Mouse (Mus musculus): ENCODE data around the gene Olfr480. TPM values are rescaled to one million over a fixed set of nuclear protein-coding genes. Genes with fewer than 3 reads are reported as not detected.

Olfr480 gene
- polyA plus RNA-seq, 2 experiments: not detected

DNA sequence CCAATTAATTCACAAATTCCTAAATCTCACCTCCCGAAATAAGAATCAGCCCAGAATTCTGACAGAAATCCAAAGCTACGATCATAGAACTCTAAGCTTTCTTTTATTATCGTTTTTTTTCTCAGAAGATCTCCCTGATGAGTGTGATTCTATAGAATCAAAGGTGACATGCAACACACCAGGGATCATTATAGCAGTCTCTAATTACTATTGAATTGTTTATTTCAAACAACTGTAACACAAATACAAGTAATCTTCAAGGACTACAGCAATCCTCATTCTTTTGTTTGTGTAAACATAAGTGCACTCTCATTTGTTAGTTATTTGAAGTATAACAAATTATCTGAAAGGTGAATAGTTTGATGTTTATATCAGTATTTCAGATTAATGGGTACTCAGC is 33.3 kb downstream of the Olfr480 start, which contains the start of gene Olfr478:
TSS of gene Olfr478 (minus strand) at position 101 of the 400 bp plus-strand sequence.
- Histone ChIP-seq H3K4me3 (ENCODE audit: insufficient read depth in 1 of 2, low read depth in 2 of 2, low read length in 2 of 2) (no peak within 1 kb of the TSS), H3K4me2 (ENCODE audit: low read depth) (no peak within 1 kb of the TSS), H3K27me3 (ENCODE audit: control insufficient read depth, insufficient read depth, low read length) (no peaks in the 10 kb centered on the region), H3K27ac (no peak within 1 kb of the TSS), H3K9me3 (ENCODE audit: control insufficient read depth, low read length) (no peaks in the 10 kb centered on the region), H3K4me1 (replicated peaks; ENCODE audit: control insufficient read depth in 2 of 2, insufficient read depth in 2 of 2, low read length in 1 of 2) (no peaks in the 10 kb centered on the region), H3K36me3 (replicated peaks; ENCODE audit: control insufficient read depth, insufficient read depth, low read depth) (no peaks in the 10 kb centered on the region), H3K9ac (replicated peaks) (no peak within 1 kb of the TSS)
- 52% methylated on average over 3 of the region's 3 CpGs for WGBS (ENCODE audit: insufficient replicate concordance)
- TF ChIP-seq CTCF (IDR thresholded peaks at IDR 0.05; ENCODE audit: low read depth): no peak
- TF ChIP-seq EP300 (IDR thresholded peaks at IDR 0.05; ENCODE audit: low read depth): no peak
- no peak for ATAC-seq (ENCODE audit: insufficient read depth)
- no peak for DNase-seq (ENCODE audit: low read depth in 3 of 3, low spot score in 3 of 3)

Other genes starting within 250 kb of the Olfr480 start
- not detected in 2 replicates for gene Olfr469, start 241.8 kb downstream of the Olfr480 start, polyA plus RNA-seq (2012; rRNA removed)
- not detected in 2 replicates for gene Olfr469, start 241.8 kb downstream of the Olfr480 start, polyA plus RNA-seq (2014; fragmentation: Nextera tagmentation; extraction: Ambion mirVana)
- not detected in 2 replicates for gene Olfr470, start 219.9 kb downstream of the Olfr480 start, polyA plus RNA-seq (2012; rRNA removed)
- not detected in 2 replicates for gene Olfr470, start 219.9 kb downstream of the Olfr480 start, polyA plus RNA-seq (2014; fragmentation: Nextera tagmentation; extraction: Ambion mirVana)
- not detected in 2 replicates for gene Olfr472, start 169.4 kb downstream of the Olfr480 start, polyA plus RNA-seq (2012; rRNA removed)
- gene Olfr472, start 169.4 kb downstream of the Olfr480 start, polyA plus RNA-seq (2014; fragmentation: Nextera tagmentation; extraction: Ambion mirVana): not detected in 2 replicates
- gene Olfr473, start 136.9 kb downstream of the Olfr480 start, polyA plus RNA-seq (2012; rRNA removed): not detected in 2 replicates
- not detected in 2 replicates for gene Olfr473, start 136.9 kb downstream of the Olfr480 start, polyA plus RNA-seq (2014; fragmentation: Nextera tagmentation; extraction: Ambion mirVana)
- not detected in 2 replicates for gene Olfr474, start 112.7 kb downstream of the Olfr480 start, polyA plus RNA-seq (2012; rRNA removed)
- not detected in 2 replicates for gene Olfr474, start 112.7 kb downstream of the Olfr480 start, polyA plus RNA-seq (2014; fragmentation: Nextera tagmentation; extraction: Ambion mirVana)
- gene Olfr476, start 102.5 kb downstream of the Olfr480 start, polyA plus RNA-seq (2012; rRNA removed): not detected in 2 replicates
- not detected in 2 replicates for gene Olfr476, start 102.5 kb downstream of the Olfr480 start, polyA plus RNA-seq (2014; fragmentation: Nextera tagmentation; extraction: Ambion mirVana)
- gene Olfr477, start 80.7 kb downstream of the Olfr480 start, polyA plus RNA-seq (2012; rRNA removed): not detected in 2 replicates
- gene Olfr477, start 80.7 kb downstream of the Olfr480 start, polyA plus RNA-seq (2014; fragmentation: Nextera tagmentation; extraction: Ambion mirVana): not detected in 2 replicates
- gene Olfr478, start 33.4 kb downstream of the Olfr480 start, polyA plus RNA-seq (2012; rRNA removed): not detected in 2 replicates
- gene Olfr478, start 33.4 kb downstream of the Olfr480 start, polyA plus RNA-seq (2014; fragmentation: Nextera tagmentation; extraction: Ambion mirVana): not detected in 2 replicates
- gene Olfr479, start 16.7 kb downstream of the Olfr480 start, polyA plus RNA-seq (2012; rRNA removed): not detected in 2 replicates
- gene Olfr479, start 16.7 kb downstream of the Olfr480 start, polyA plus RNA-seq (2014; fragmentation: Nextera tagmentation; extraction: Ambion mirVana): not detected in 2 replicates
- not detected in 2 replicates for gene Olfr481, start 12.5 kb upstream of the Olfr480 start, polyA plus RNA-seq (2012; rRNA removed)
- not detected in 2 replicates for gene Olfr481, start 12.5 kb upstream of the Olfr480 start, polyA plus RNA-seq (2014; fragmentation: Nextera tagmentation; extraction: Ambion mirVana)
- 0.01 TPM in 2 replicates for gene Olfr482, start 30.2 kb upstream of the Olfr480 start, polyA plus RNA-seq (2012; rRNA removed)
- not detected in 2 replicates for gene Olfr482, start 30.2 kb upstream of the Olfr480 start, polyA plus RNA-seq (2014; fragmentation: Nextera tagmentation; extraction: Ambion mirVana)
- gene Olfr483, start 33.5 kb upstream of the Olfr480 start, polyA plus RNA-seq (2012; rRNA removed): not detected in 2 replicates
- not detected in 2 replicates for gene Olfr483, start 33.5 kb upstream of the Olfr480 start, polyA plus RNA-seq (2014; fragmentation: Nextera tagmentation; extraction: Ambion mirVana)
- gene Olfr484, start 60.1 kb upstream of the Olfr480 start, polyA plus RNA-seq (2012; rRNA removed): not detected in 2 replicates
- not detected in 2 replicates for gene Olfr484, start 60.1 kb upstream of the Olfr480 start, polyA plus RNA-seq (2014; fragmentation: Nextera tagmentation; extraction: Ambion mirVana)
- not detected in 2 replicates for gene Olfr485, start 92.5 kb upstream of the Olfr480 start, polyA plus RNA-seq (2012; rRNA removed)
- not detected in 2 replicates for gene Olfr485, start 92.5 kb upstream of the Olfr480 start, polyA plus RNA-seq (2014; fragmentation: Nextera tagmentation; extraction: Ambion mirVana)
- gene Olfr486, start 105.4 kb upstream of the Olfr480 start, polyA plus RNA-seq (2012; rRNA removed): not detected in 2 replicates
- not detected in 2 replicates for gene Olfr486, start 105.4 kb upstream of the Olfr480 start, polyA plus RNA-seq (2014; fragmentation: Nextera tagmentation; extraction: Ambion mirVana)
- not detected in 2 replicates for gene Olfr487, start 147.3 kb upstream of the Olfr480 start, polyA plus RNA-seq (2012; rRNA removed)
- gene Olfr487, start 147.3 kb upstream of the Olfr480 start, polyA plus RNA-seq (2014; fragmentation: Nextera tagmentation; extraction: Ambion mirVana): not detected in 2 replicates
- not detected in 2 replicates for gene Olfr488, start 191.0 kb upstream of the Olfr480 start, polyA plus RNA-seq (2012; rRNA removed)
- gene Olfr488, start 191.0 kb upstream of the Olfr480 start, polyA plus RNA-seq (2014; fragmentation: Nextera tagmentation; extraction: Ambion mirVana): not detected in 2 replicates
- not detected in 2 replicates for gene Olfr490, start 221.6 kb upstream of the Olfr480 start, polyA plus RNA-seq (2012; rRNA removed)
- gene Olfr490, start 221.6 kb upstream of the Olfr480 start, polyA plus RNA-seq (2014; fragmentation: Nextera tagmentation; extraction: Ambion mirVana): not detected in 2 replicates
- not detected in 2 replicates for gene Olfr491, start 246.1 kb upstream of the Olfr480 start, polyA plus RNA-seq (2012; rRNA removed)
- gene Olfr491, start 246.1 kb upstream of the Olfr480 start, polyA plus RNA-seq (2014; fragmentation: Nextera tagmentation; extraction: Ambion mirVana): not detected in 2 replicates

Data from liver, embryonic 14.5 days (tissue).